In the genomic region with DNA sequence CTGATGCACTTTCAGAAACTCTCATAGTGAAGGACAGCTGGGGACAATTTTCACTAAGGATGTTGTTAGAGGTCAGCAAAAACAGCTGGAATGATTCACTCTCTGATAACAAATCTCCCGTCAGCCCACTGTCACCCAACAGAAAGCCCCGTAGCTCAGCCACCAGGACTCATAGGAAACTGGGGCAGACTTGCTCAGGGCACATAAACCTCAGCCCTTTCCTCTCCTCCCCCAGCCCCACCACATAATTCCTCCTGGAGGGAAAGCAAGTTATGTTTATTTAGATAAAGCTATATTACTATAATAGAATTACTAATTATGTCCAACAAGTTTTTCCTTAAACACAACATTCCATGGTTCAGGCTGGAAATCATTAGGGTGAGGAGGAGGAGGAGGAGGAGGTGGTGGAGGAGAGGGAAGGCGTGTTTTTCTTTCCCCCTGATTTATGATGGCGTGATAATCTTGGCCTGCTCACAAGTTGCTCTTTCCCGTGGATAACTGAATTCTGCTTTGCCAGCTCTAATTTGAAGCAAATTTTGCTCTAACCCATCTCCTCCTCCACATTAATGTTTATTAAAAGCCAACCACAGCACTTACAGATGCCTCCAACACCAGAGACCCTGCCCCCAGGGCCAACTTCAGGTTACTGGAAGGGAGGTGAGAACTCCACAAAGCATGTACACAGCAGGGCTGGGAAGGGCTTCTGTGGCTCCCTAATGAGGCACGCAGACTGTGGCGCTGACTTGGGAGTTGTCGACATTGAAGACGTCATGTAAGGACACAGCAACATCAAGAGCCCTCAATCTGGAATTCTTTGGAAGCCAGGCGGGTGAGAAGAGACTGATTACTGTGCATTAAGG, we compare ENCODE assay signal across 14 mouse cellular contexts.
A peak's percentile ranks its signal among the peaks of the same experiment; 100 is the strongest.
DNase-seq lines count a peak whose midpoint lies in the region; ATAC-seq and TF ChIP-seq lines count a peak whose summit lies in the region.
"Had no signal": no experiment of that assay in that cellular context is flagged by ENCODE, and none has a peak within 500 bp of the region (broad histone marks: within the 10 kb centered on the region; RNA-seq: fewer than 3 reads in every experiment).

No protein-coding gene starts in this region.

- 0 out of 2 replicates have a peak overlapping the region, but pooled peaks have one; percentile 42 for H3K27ac ChIP-seq in lung, embryonic 14.5 days (ENCODE audit: low read depth)
- peak overlapping the region; percentile 15 for H3K27ac ChIP-seq in kidney, adult 2 months (ENCODE audit: insufficient read depth, low read depth, low read length)
- peak overlapping the region; percentile 64 for H3K27ac ChIP-seq in limb, embryonic 10.5 days
- H3K27ac ChIP-seq: forebrain, embryonic 12.5 days; neural tube, embryonic 15.5 days had no signal

- no peak overlapping the region for H3K4me3 ChIP-seq in lung, embryonic 14.5 days (ENCODE audit: low read depth, low read length)
- no peak overlapping the region for H3K4me3 ChIP-seq in kidney, adult 2 months (ENCODE audit: insufficient read depth, low read depth, low read length)
- H3K4me3 ChIP-seq in limb, embryonic 10.5 days = no peak overlapping the region
- H3K4me3 ChIP-seq: forebrain, embryonic 12.5 days; neural tube, embryonic 15.5 days had no signal

- no peak for TF ChIP-seq CTCF in lung, embryonic 14.5 days (IDR thresholded peaks at IDR 0.05; ENCODE audit: low read depth)
- TF ChIP-seq CTCF in kidney, adult 2 months (conservative IDR thresholded peaks at IDR 0.05; ENCODE audit: insufficient read depth, insufficient read length, low read depth, low read length) = no peak

- H3K9me3 ChIP-seq in lung, embryonic 14.5 days (ENCODE audit: low read depth, low read length) = no peaks in the 10 kb centered on the region
- no peaks in the 10 kb centered on the region for H3K9me3 ChIP-seq in limb, embryonic 10.5 days (replicated peaks)
- H3K9me3 ChIP-seq: forebrain, embryonic 12.5 days; neural tube, embryonic 15.5 days had no signal

- no peak overlapping the region for H3K9ac ChIP-seq in lung, embryonic 14.5 days
- H3K9ac ChIP-seq: forebrain, embryonic 12.5 days; liver, postnatal 0 days; neural tube, embryonic 15.5 days had no signal

- H3K4me2 ChIP-seq in lung, embryonic 14.5 days = no peak overlapping the region
- H3K4me2 ChIP-seq: forebrain, embryonic 12.5 days; neural tube, embryonic 15.5 days had no signal

- ATAC-seq in lung, embryonic 14.5 days (ENCODE audit: insufficient read depth) = peak; percentile 93
- no peak for ATAC-seq in erythroblast, adult 5-6 weeks (replicated peaks; ENCODE audit: low FRiP score, poor library complexity, severe bottlenecking)
- ATAC-seq: liver, postnatal 0 days; midbrain, embryonic 16.5 days had no signal

- H3K4me1 ChIP-seq in lung, embryonic 14.5 days (ENCODE audit: insufficient read depth) = no peaks in the 10 kb centered on the region
- no peaks in the 10 kb centered on the region for H3K4me1 ChIP-seq in kidney, adult 2 months (ENCODE audit: control insufficient read depth, insufficient read depth, low read length)
- peaks cover 14% of the 10 kb centered on the region for H3K4me1 ChIP-seq in limb, embryonic 10.5 days
- H3K4me1 ChIP-seq: forebrain, embryonic 12.5 days; neural tube, embryonic 15.5 days had no signal

- peak; percentile 81 for DNase-seq in lung, embryonic 14.5 days
- no peak for DNase-seq in lung, adult 18-20 months
- peak; percentile 47 for DNase-seq in kidney, adult 2 months
- peak; percentile 49 for DNase-seq in limb, embryonic 10.5 days (ENCODE audit: low spot score)
- peak; percentile 4 for DNase-seq in yolk sac, embryonic 10.5 days (ENCODE audit: low spot score)
- DNase-seq in heart, adult 18-20 months = no peak
- no peak for DNase-seq in layer of hippocampus, adult 9-10 months (ENCODE audit: low spot score)
- DNase-seq: cerebellum, postnatal 10 days; gastrocnemius, postnatal 36 days; liver, postnatal 0 days had no signal

- no peaks in the 10 kb centered on the region for H3K36me3 ChIP-seq in lung, embryonic 14.5 days (ENCODE audit: insufficient read depth)
- H3K36me3 ChIP-seq in kidney, adult 2 months (ENCODE audit: control insufficient read depth, insufficient read depth, low read length) = no peaks in the 10 kb centered on the region
- H3K36me3 ChIP-seq in limb, embryonic 10.5 days = no peaks in the 10 kb centered on the region
- H3K36me3 ChIP-seq: forebrain, embryonic 12.5 days; neural tube, embryonic 15.5 days had no signal

- no peaks in the 10 kb centered on the region for H3K27me3 ChIP-seq in lung, embryonic 14.5 days (ENCODE audit: insufficient read depth, low read length)
- H3K27me3 ChIP-seq in kidney, adult 2 months (replicated peaks; ENCODE audit: control insufficient read depth, insufficient read depth, low read length) = no peaks in the 10 kb centered on the region
- no peaks in the 10 kb centered on the region for H3K27me3 ChIP-seq in limb, embryonic 10.5 days (ENCODE audit: low read depth, poor library complexity, severe bottlenecking)
- H3K27me3 ChIP-seq: forebrain, embryonic 12.5 days; neural tube, embryonic 15.5 days had no signal

- no peak for TF ChIP-seq POLR2A in kidney, adult 2 months (IDR thresholded peaks at IDR 0.05; ENCODE audit: low read depth, low read length)

- 27% methylated on average over 10 of the region's 10 CpGs for WGBS in lung, embryonic 14.5 days
- WGBS in kidney, adult 2 months = 35% methylated on average over 10 of the region's 10 CpGs
- 31% methylated on average over 10 of the region's 10 CpGs for WGBS in limb, embryonic 10.5 days

Comparison
In these comparisons a context has a peak if more than half of its experiments do, and no peak if none do; other contexts are left out.
1. DNase-seq: peak in lung, embryonic 14.5 days (single experiment), kidney, adult 2 months (single experiment), limb, embryonic 10.5 days (single experiment) and yolk sac, embryonic 10.5 days (single experiment); none in lung, adult 18-20 months (0 of 2), heart, adult 18-20 months (0 of 2) and layer of hippocampus, adult 9-10 months (single experiment).
2. Peak in every context shown above with its lines, with median percentiles within 50 percentile points of each other: H3K27ac ChIP-seq.